In the genomic region with DNA sequence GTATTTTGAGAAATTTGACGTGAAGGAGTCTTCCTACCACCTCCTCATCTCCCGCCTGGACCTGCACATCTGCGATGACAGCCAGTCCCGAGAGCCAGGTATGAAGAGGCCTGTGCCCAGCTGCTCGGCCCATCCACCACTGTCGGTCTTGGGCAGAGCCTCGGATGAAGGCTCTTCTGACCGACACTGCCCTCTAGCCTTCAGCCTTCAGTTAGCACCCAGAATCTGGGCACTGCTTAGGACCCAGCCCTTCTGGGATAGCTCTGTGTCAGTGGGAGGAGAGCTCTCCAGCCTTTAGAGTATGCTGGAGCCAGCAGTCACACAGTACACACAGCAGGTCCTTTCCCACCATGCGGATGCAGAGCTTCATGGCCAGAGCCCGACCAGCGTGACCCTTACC, we compare ENCODE assay signal across 9 mouse cellular contexts. TPM values are rescaled to one million over a fixed set of nuclear protein-coding genes. Genes with fewer than 3 reads are reported as not detected.
DNase-seq lines count a peak whose midpoint lies in the region; ATAC-seq and TF ChIP-seq lines count a peak whose summit lies in the region.
"Had no signal": no experiment of that assay in that cellular context is flagged by ENCODE, and none has a peak within 500 bp of the region (broad histone marks: within the 10 kb centered on the region; RNA-seq: fewer than 3 reads in every experiment).

No protein-coding gene starts in this region.

- TF ChIP-seq POLR2A in small intestine, adult 2 months (IDR thresholded peaks at IDR 0.05; ENCODE audit: low read depth, low read length), result no peak

- H3K9ac ChIP-seq in forebrain, postnatal 0 days, result no peak overlapping the region
- H3K9ac ChIP-seq in forebrain, embryonic 15.5 days (replicated peaks), result no peak overlapping the region
- no peak overlapping the region for H3K9ac ChIP-seq in midbrain, postnatal 0 days (replicated peaks; ENCODE audit: low read length, poor library complexity, severe bottlenecking)
- no peak overlapping the region for H3K9ac ChIP-seq in midbrain, embryonic 15.5 days
- no peak overlapping the region for H3K9ac ChIP-seq in intestine, postnatal 0 days (ENCODE audit: low read depth, low read length)
- H3K9ac ChIP-seq: limb, embryonic 13.5 days had no signal

- no peak overlapping the region for H3K4me3 ChIP-seq in forebrain, postnatal 0 days (ENCODE audit: low read depth, low read length)
- no peak overlapping the region for H3K4me3 ChIP-seq in forebrain, embryonic 15.5 days
- H3K4me3 ChIP-seq in midbrain, postnatal 0 days (ENCODE audit: low read depth, low read length), result no peak overlapping the region
- H3K4me3 ChIP-seq in midbrain, embryonic 15.5 days, result no peak overlapping the region
- H3K4me3 ChIP-seq in intestine, postnatal 0 days (ENCODE audit: low read depth, low read length), result no peak overlapping the region
- H3K4me3 ChIP-seq in small intestine, adult 2 months (ENCODE audit: low read depth, low read length), result no peak overlapping the region
- H3K4me3 ChIP-seq in forebrain, embryonic 10.5 days, result no peak overlapping the region
- H3K4me3 ChIP-seq: limb, embryonic 13.5 days had no signal

- no peaks in the 10 kb centered on the region for H3K27me3 ChIP-seq in forebrain, postnatal 0 days (ENCODE audit: insufficient read depth, low read length)
- H3K27me3 ChIP-seq in forebrain, embryonic 15.5 days, result no peaks in the 10 kb centered on the region
- no peaks in the 10 kb centered on the region for H3K27me3 ChIP-seq in midbrain, postnatal 0 days (ENCODE audit: insufficient read depth, low read length)
- H3K27me3 ChIP-seq in midbrain, embryonic 15.5 days (replicated peaks), result no peaks in the 10 kb centered on the region
- H3K27me3 ChIP-seq in intestine, postnatal 0 days (replicated peaks; ENCODE audit: control insufficient read depth, insufficient read depth, low read length), result no peaks in the 10 kb centered on the region
- no peaks in the 10 kb centered on the region for H3K27me3 ChIP-seq in small intestine, adult 2 months (ENCODE audit: control insufficient read depth, insufficient read depth, low read length)
- H3K27me3 ChIP-seq in forebrain, embryonic 10.5 days (ENCODE audit: poor library complexity, severe bottlenecking), result no peaks in the 10 kb centered on the region
- H3K27me3 ChIP-seq: limb, embryonic 13.5 days had no signal

- no peak overlapping the region for H3K4me2 ChIP-seq in forebrain, postnatal 0 days (ENCODE audit: low read depth)
- no peak overlapping the region for H3K4me2 ChIP-seq in forebrain, embryonic 15.5 days (replicated peaks)
- no peak overlapping the region for H3K4me2 ChIP-seq in midbrain, postnatal 0 days (ENCODE audit: low read depth, low read length, poor library complexity, severe bottlenecking)
- H3K4me2 ChIP-seq in midbrain, embryonic 15.5 days, result no peak overlapping the region
- no peak overlapping the region for H3K4me2 ChIP-seq in intestine, postnatal 0 days (replicated peaks; ENCODE audit: low read depth)
- H3K4me2 ChIP-seq: limb, embryonic 13.5 days had no signal

- H3K36me3 ChIP-seq in forebrain, postnatal 0 days (ENCODE audit: insufficient read depth), result peaks cover 48% of the 10 kb centered on the region
- H3K36me3 ChIP-seq in forebrain, embryonic 15.5 days, result peaks cover 30% of the 10 kb centered on the region
- H3K36me3 ChIP-seq in midbrain, postnatal 0 days (ENCODE audit: insufficient read depth, low read length), result peaks cover 72% of the 10 kb centered on the region
- H3K36me3 ChIP-seq in midbrain, embryonic 15.5 days (replicated peaks), result peaks cover 27% of the 10 kb centered on the region
- H3K36me3 ChIP-seq in intestine, postnatal 0 days (ENCODE audit: control insufficient read depth, insufficient read depth), result peaks cover 60% of the 10 kb centered on the region
- H3K36me3 ChIP-seq in small intestine, adult 2 months (ENCODE audit: control insufficient read depth, insufficient read depth, low read length), result peaks cover 24% of the 10 kb centered on the region
- H3K36me3 ChIP-seq in forebrain, embryonic 10.5 days (replicated peaks), result peaks cover 86% of the 10 kb centered on the region

- TF ChIP-seq CTCF in forebrain, postnatal 0 days (IDR thresholded peaks at IDR 0.05; ENCODE audit: low read depth), result peak; percentile 39
- peak; percentile 54 for TF ChIP-seq CTCF in midbrain, postnatal 0 days (IDR thresholded peaks at IDR 0.05)
- peak; percentile 77 for TF ChIP-seq CTCF in intestine, postnatal 0 days (IDR thresholded peaks at IDR 0.05; ENCODE audit: low read depth)
- peak; percentile 34; the same call in 1 of the 2 replicates for TF ChIP-seq CTCF in small intestine, adult 2 months (IDR thresholded peaks at IDR 0.05; ENCODE audit: extremely low read depth, insufficient read length, insufficient replicate concordance, low read depth, low read length)

- DNase-seq in forebrain, postnatal 0 days, result peak; percentile 11
- DNase-seq in midbrain, postnatal 0 days (ENCODE audit: low spot score), result peak; percentile 35
- DNase-seq in forebrain, embryonic 10.5 days (ENCODE audit: extremely low spot score, low spot score), result no peak
- no peak for DNase-seq in neural tube, embryonic 10.5 days (ENCODE audit: extremely low spot score, low spot score)

- no peaks in the 10 kb centered on the region for H3K4me1 ChIP-seq in forebrain, postnatal 0 days (ENCODE audit: insufficient read depth)
- no peaks in the 10 kb centered on the region for H3K4me1 ChIP-seq in forebrain, embryonic 15.5 days
- no peaks in the 10 kb centered on the region for H3K4me1 ChIP-seq in midbrain, postnatal 0 days (ENCODE audit: insufficient read depth, low read length)
- H3K4me1 ChIP-seq in midbrain, embryonic 15.5 days, result no peaks in the 10 kb centered on the region
- no peaks in the 10 kb centered on the region for H3K4me1 ChIP-seq in intestine, postnatal 0 days (replicated peaks; ENCODE audit: control insufficient read depth, insufficient read depth, low read length)
- no peaks in the 10 kb centered on the region for H3K4me1 ChIP-seq in small intestine, adult 2 months (ENCODE audit: control insufficient read depth, insufficient read depth, insufficient read length, low read length)
- H3K4me1 ChIP-seq in forebrain, embryonic 10.5 days, result no peaks in the 10 kb centered on the region
- H3K4me1 ChIP-seq: limb, embryonic 13.5 days had no signal

- H3K27ac ChIP-seq in forebrain, postnatal 0 days (ENCODE audit: low read depth, low read length), result no peak overlapping the region
- no peak overlapping the region for H3K27ac ChIP-seq in forebrain, embryonic 15.5 days (replicated peaks)
- no peak overlapping the region for H3K27ac ChIP-seq in midbrain, postnatal 0 days (ENCODE audit: low read depth, low read length)
- no peak overlapping the region for H3K27ac ChIP-seq in midbrain, embryonic 15.5 days
- H3K27ac ChIP-seq in intestine, postnatal 0 days (ENCODE audit: low read depth, low read length), result no peak overlapping the region
- no peak overlapping the region for H3K27ac ChIP-seq in small intestine, adult 2 months (ENCODE audit: insufficient read depth, low read depth, low read length)
- no peak overlapping the region for H3K27ac ChIP-seq in forebrain, embryonic 10.5 days
- H3K27ac ChIP-seq: limb, embryonic 13.5 days had no signal

- 67% methylated on average over 11 of the region's 11 CpGs for WGBS in forebrain, postnatal 0 days
- WGBS in forebrain, embryonic 15.5 days, result 69% methylated on average over 11 of the region's 11 CpGs
- 62% methylated on average over 11 of the region's 11 CpGs for WGBS in midbrain, postnatal 0 days
- WGBS in midbrain, embryonic 15.5 days, result 72% methylated on average over 11 of the region's 11 CpGs
- WGBS in intestine, postnatal 0 days, result 61% methylated on average over 11 of the region's 11 CpGs
- 79% methylated on average over 11 of the region's 11 CpGs for WGBS in small intestine, adult 2 months
- 78% methylated on average over 11 of the region's 11 CpGs for WGBS in forebrain, embryonic 10.5 days

- no peaks in the 10 kb centered on the region for H3K9me3 ChIP-seq in forebrain, postnatal 0 days (ENCODE audit: low read length)
- no peaks in the 10 kb centered on the region for H3K9me3 ChIP-seq in forebrain, embryonic 15.5 days
- H3K9me3 ChIP-seq in midbrain, postnatal 0 days (ENCODE audit: low read length), result no peaks in the 10 kb centered on the region
- H3K9me3 ChIP-seq in midbrain, embryonic 15.5 days, result no peaks in the 10 kb centered on the region
- no peaks in the 10 kb centered on the region for H3K9me3 ChIP-seq in intestine, postnatal 0 days (ENCODE audit: control insufficient read depth)
- H3K9me3 ChIP-seq in forebrain, embryonic 10.5 days, result no peaks in the 10 kb centered on the region
- H3K9me3 ChIP-seq: limb, embryonic 13.5 days had no signal

- ATAC-seq in forebrain, postnatal 0 days, result no peak
- ATAC-seq in forebrain, embryonic 15.5 days (replicated peaks), result no peak
- no peak for ATAC-seq in midbrain, postnatal 0 days (ENCODE audit: low FRiP score)
- ATAC-seq in midbrain, embryonic 15.5 days (replicated peaks), result no peak
- ATAC-seq in intestine, postnatal 0 days, result no peak

RNA-seq across cellular contexts. Expression of gene Uhrf1bp1, which starts 25.3 kb away (rescaled TPM):
- total RNA-seq in forebrain, postnatal 0 days (2014; rRNA removed), result 9.8 and 13.6 TPM in 2 replicates
- polyA plus RNA-seq in forebrain, postnatal 0 days (2015; fragmentation: Nextera tagmentation; extraction: Ambion mirVana), result 2.1 and 2.6 TPM in 2 replicates
- 5.2 and 5.3 TPM in 2 replicates for polyA plus RNA-seq in forebrain, embryonic 15.5 days (2015; fragmentation: Nextera tagmentation; extraction: Ambion mirVana)
- 18.0 and 19.9 TPM in 2 replicates for total RNA-seq in midbrain, postnatal 0 days (2014; rRNA removed)
- polyA plus RNA-seq in midbrain, postnatal 0 days (2015; fragmentation: Nextera tagmentation; extraction: Ambion mirVana), result 3.9 and 4.5 TPM in 2 replicates
- polyA plus RNA-seq in midbrain, embryonic 15.5 days (2015; fragmentation: Nextera tagmentation; extraction: Ambion mirVana), result 7.0 and 7.1 TPM in 2 replicates
- polyA plus RNA-seq in intestine, postnatal 0 days (2015; fragmentation: Nextera tagmentation; extraction: Ambion mirVana), result 1.4 and 1.6 TPM in 2 replicates
- polyA plus RNA-seq in small intestine, adult 2 months (2012; rRNA removed), result 1.8 TPM in 2 replicates
- polyA plus RNA-seq in forebrain, embryonic 10.5 days (2016; fragmentation: Nextera tagmentation; extraction: Ambion mirVana), result 8.5 and 9.3 TPM in 2 replicates

RNA-seq across cellular contexts. Expression of gene Anks1, which starts 27.6 kb away (rescaled TPM):
- 45.0 and 67.4 TPM in 2 replicates for total RNA-seq in forebrain, postnatal 0 days (2014; rRNA removed)
- polyA plus RNA-seq in forebrain, postnatal 0 days (2015; fragmentation: Nextera tagmentation; extraction: Ambion mirVana), result 16.8 and 21.1 TPM in 2 replicates
- 35.3 and 38.6 TPM in 2 replicates for polyA plus RNA-seq in forebrain, embryonic 15.5 days (2015; fragmentation: Nextera tagmentation; extraction: Ambion mirVana)
- total RNA-seq in midbrain, postnatal 0 days (2014; rRNA removed), result 109 and 112 TPM in 2 replicates
- polyA plus RNA-seq in midbrain, postnatal 0 days (2015; fragmentation: Nextera tagmentation; extraction: Ambion mirVana), result 44.1 and 45.9 TPM in 2 replicates
- 68.2 and 71.9 TPM in 2 replicates for polyA plus RNA-seq in midbrain, embryonic 15.5 days (2015; fragmentation: Nextera tagmentation; extraction: Ambion mirVana)
- 9.8 and 10.0 TPM in 2 replicates for polyA plus RNA-seq in intestine, postnatal 0 days (2015; fragmentation: Nextera tagmentation; extraction: Ambion mirVana)
- polyA plus RNA-seq in small intestine, adult 2 months (2012; rRNA removed), result 16.8 and 28.2 TPM in 2 replicates
- polyA plus RNA-seq in forebrain, embryonic 10.5 days (2016; fragmentation: Nextera tagmentation; extraction: Ambion mirVana), result 21.0 and 21.4 TPM in 2 replicates

RNA-seq across cellular contexts. Expression of gene Taf11, which starts 28.1 kb away (rescaled TPM):
- total RNA-seq in forebrain, postnatal 0 days (2014; rRNA removed), result 22.9 and 23.9 TPM in 2 replicates
- 53.1 and 60.6 TPM in 2 replicates for polyA plus RNA-seq in forebrain, postnatal 0 days (2015; fragmentation: Nextera tagmentation; extraction: Ambion mirVana)
- polyA plus RNA-seq in forebrain, embryonic 15.5 days (2015; fragmentation: Nextera tagmentation; extraction: Ambion mirVana), result 71.7 and 73.2 TPM in 2 replicates
- 18.1 and 21.0 TPM in 2 replicates for total RNA-seq in midbrain, postnatal 0 days (2014; rRNA removed)
- 49.7 and 59.9 TPM in 2 replicates for polyA plus RNA-seq in midbrain, postnatal 0 days (2015; fragmentation: Nextera tagmentation; extraction: Ambion mirVana)
- polyA plus RNA-seq in midbrain, embryonic 15.5 days (2015; fragmentation: Nextera tagmentation; extraction: Ambion mirVana), result 58.1 and 63.1 TPM in 2 replicates
- 26.1 and 28.6 TPM in 2 replicates for polyA plus RNA-seq in intestine, postnatal 0 days (2015; fragmentation: Nextera tagmentation; extraction: Ambion mirVana)
- 2.0 and 3.9 TPM in 2 replicates for polyA plus RNA-seq in small intestine, adult 2 months (2012; rRNA removed)
- 91.4 and 92.6 TPM in 2 replicates for polyA plus RNA-seq in forebrain, embryonic 10.5 days (2016; fragmentation: Nextera tagmentation; extraction: Ambion mirVana)

RNA-seq across cellular contexts. Expression of gene Snrpc, which starts 43.6 kb away (rescaled TPM):
- total RNA-seq in forebrain, postnatal 0 days (2014; rRNA removed), result 137 and 204 TPM in 2 replicates
- 259 and 297 TPM in 2 replicates for polyA plus RNA-seq in forebrain, postnatal 0 days (2015; fragmentation: Nextera tagmentation; extraction: Ambion mirVana)
- 299 and 322 TPM in 2 replicates for polyA plus RNA-seq in forebrain, embryonic 15.5 days (2015; fragmentation: Nextera tagmentation; extraction: Ambion mirVana)
- total RNA-seq in midbrain, postnatal 0 days (2014; rRNA removed), result 112 and 140 TPM in 2 replicates
- polyA plus RNA-seq in midbrain, postnatal 0 days (2015; fragmentation: Nextera tagmentation; extraction: Ambion mirVana), result 210 and 216 TPM in 2 replicates
- polyA plus RNA-seq in midbrain, embryonic 15.5 days (2015; fragmentation: Nextera tagmentation; extraction: Ambion mirVana), result 204 and 212 TPM in 2 replicates
- 156 and 160 TPM in 2 replicates for polyA plus RNA-seq in intestine, postnatal 0 days (2015; fragmentation: Nextera tagmentation; extraction: Ambion mirVana)
- 60.8 and 108 TPM in 2 replicates for polyA plus RNA-seq in small intestine, adult 2 months (2012; rRNA removed)
- polyA plus RNA-seq in forebrain, embryonic 10.5 days (2016; fragmentation: Nextera tagmentation; extraction: Ambion mirVana), result 413 and 428 TPM in 2 replicates

Comparison
In these comparisons a context has a peak if more than half of its experiments do, and no peak if none do; other contexts are left out.
1. DNase-seq: peak in forebrain, postnatal 0 days (single experiment) and midbrain, postnatal 0 days (single experiment); none in forebrain, embryonic 10.5 days (single experiment) and neural tube, embryonic 10.5 days (single experiment).
2. Peak in every context shown above with its lines, with median percentiles within 50 percentile points of each other: CTCF ChIP-seq.